Mouse (Mus musculus) pancreas, adult 10 weeks (tissue): Measurements from ENCODE around the gene Kcnj12. TPM values are rescaled to one million over a fixed set of nuclear protein-coding genes. Genes with fewer than 3 reads are reported as not detected.

Experiments
- polyA plus RNA-seq: library from polyadenylated mRNA; stranded (reverse); fragments of 350-450 nt; fragmentation: Illumina TruSeq; extraction: RNeasy Lipid Tissue Mini Kit (QIAGEN cat#74804); gene quantifications from one replicate; pipeline ENCODE4 v1.2.3, GENCODE M21; 2015; ENCODE audit warnings: low read depth, low replicate concordance; ENCODE audit not compliant: insufficient read depth

Kcnj12 gene
- 0.46 TPM for polyA plus RNA-seq

GRCm38 (mm10) chr11:61022550-61023391 is at the start of gene Kcnj12:
Kcnj12 (plus strand) TSS chr11:61022564.

Other genes with a start within 250 kb of the Kcnj12 start
- 1.8 TPM for gene Top3a, start 245.2 kb upstream of the Kcnj12 start, polyA plus RNA-seq
- gene Smcr8, start 245.0 kb upstream of the Kcnj12 start, polyA plus RNA-seq, result 3.7 TPM
- 0.50 TPM for gene Shmt1, start 210.8 kb upstream of the Kcnj12 start, polyA plus RNA-seq
- gene Dhrs7b, start 191.9 kb upstream of the Kcnj12 start, polyA plus RNA-seq, result 4.9 TPM
- gene Tmem11, start 143.3 kb upstream of the Kcnj12 start, polyA plus RNA-seq, result 9.3 TPM
- 2.3 TPM for gene Natd1, start 107.8 kb upstream of the Kcnj12 start, polyA plus RNA-seq
- 9.0 TPM for gene Map2k3, start 90.5 kb upstream of the Kcnj12 start, polyA plus RNA-seq
- gene Tnfrsf13b, start 104.2 kb downstream of the Kcnj12 start, polyA plus RNA-seq, result 0.42 TPM
- gene Usp22, start 152.5 kb downstream of the Kcnj12 start, polyA plus RNA-seq, result 6.2 TPM
- gene Aldh3a1, start 185.0 kb downstream of the Kcnj12 start, polyA plus RNA-seq, result not detected
- 16.7 TPM for gene Aldh3a2, start 244.9 kb downstream of the Kcnj12 start, polyA plus RNA-seq